Mouse (Mus musculus) lung, postnatal 0 days (tissue): ENCODE measurements around the gene Esrra.

Experiments used
- CTCF ChIP-seq: IDR thresholded peaks from 2 replicates; pipeline ENCODE4 v1.5.1; 2016; ENCODE audit warnings: antibody characterized with exemption, mild to moderate bottlenecking
- EP300 ChIP-seq: IDR thresholded peaks from 2 replicates; pipeline ENCODE4 v1.6.1; 2016; ENCODE audit warnings: antibody characterized with exemption, mild to moderate bottlenecking, control low read depth

GRCm38 (mm10) chr19:6942249-6942691 is 20.7 kb upstream of the Esrra start, which contains the start of gene Gpr137:
- TF ChIP-seq EP300 (no peak), CTCF (no peak; the same call in 1 of the 2 replicates)
